Mouse (Mus musculus) embryonic fibroblast, embryonic 13.5 days (primary cell): ENCODE results near the gene Dlg3. TPM values are rescaled to one million over a fixed set of nuclear protein-coding genes. Genes with fewer than 3 reads are reported as not detected.
A peak's percentile ranks its signal among the peaks of the same experiment; 100 is the strongest.

ENCODE experiments used
- H3K27ac ChIP-seq: 2 replicates; pipeline ENCODE4 v1.5.1; 2012; ENCODE audit warnings: low read length, control low read depth, inconsistent platforms; ENCODE audit not compliant: insufficient read depth
- H3K4me1 ChIP-seq: 2 replicates; pipeline ENCODE4 v1.6.1; 2011; ENCODE audit warnings: low read length; ENCODE audit not compliant: control insufficient read depth, insufficient read depth
- H3K4me3 ChIP-seq: 2 replicates; pipeline ENCODE4 v1.5.1; 2011; ENCODE audit warnings: mild to moderate bottlenecking, control low read depth, low read length; ENCODE audit not compliant: insufficient read depth
- CTCF ChIP-seq: IDR thresholded peaks from 2 replicates; pipeline ENCODE4 v1.5.1; 2011; ENCODE audit warnings: mild to moderate bottlenecking, control low read depth, low read length, moderate library complexity, borderline replicate concordance; ENCODE audit not compliant: insufficient read depth
- POLR2A ChIP-seq: IDR thresholded peaks from 2 replicates; pipeline ENCODE4 v1.6.1; 2011; ENCODE audit warnings: low read depth, mild to moderate bottlenecking, control low read depth, low read length, moderate library complexity
- polyA plus RNA-seq: library from polyadenylated mRNA; stranded (reverse); fragments of >200 nt; gene quantifications from 2 replicates; pipeline ENCODE4 v1.2.4, GENCODE M21; 2011; ENCODE audit warnings: low read depth; ENCODE audit not compliant: missing spikeins, insufficient read length

Dlg3 gene
- polyA plus RNA-seq, 1 experiment = 37.7 TPM

- H3K4me3 ChIP-seq = peak overlapping the region; percentile 28
- H3K27ac ChIP-seq = no peak overlapping the region
- H3K4me1 ChIP-seq = no peaks in the 10 kb centered on the region
- TF ChIP-seq POLR2A (no peak), CTCF (no peak)
Measured at GRCm38 (mm10) chrX:100767885-100768626, 534 bp downstream of the Dlg3 start.

- H3K4me1 ChIP-seq = no peaks in the 10 kb centered on the region
- no peak overlapping the region for H3K27ac ChIP-seq
- H3K4me3 ChIP-seq = no peak overlapping the region
- no peak for TF ChIP-seq POLR2A
- TF ChIP-seq CTCF = no peak
Measured at GRCm38 (mm10) chrX:100769281-100769680, 1.8 kb downstream of the Dlg3 start.

GRCm38 (mm10) chrX:100774341-100774811 is 6.9 kb downstream of the Dlg3 start:
- Histone ChIP-seq H3K4me3 (peak overlapping the region; percentile 56), H3K4me1 (no peaks in the 10 kb centered on the region; the same call in 1 of the 2 replicates), H3K27ac (no peak overlapping the region)
- no peak for TF ChIP-seq POLR2A
- peak; percentile 44; the same call in 1 of the 2 replicates for TF ChIP-seq CTCF

- H3K4me3 ChIP-seq = no peak overlapping the region
- no peaks in the 10 kb centered on the region; the same call in 1 of the 2 replicates for H3K4me1 ChIP-seq
- H3K27ac ChIP-seq = no peak overlapping the region
- TF ChIP-seq CTCF (no peak), POLR2A (no peak)
Measured at GRCm38 (mm10) chrX:100775405-100775804, 7.9 kb downstream of the Dlg3 start.

GRCm38 (mm10) chrX:100776494-100776893 is 9.0 kb downstream of the Dlg3 start:
- Histone ChIP-seq H3K27ac (no peak overlapping the region; the same call in 1 of the 2 replicates), H3K4me1 (no peaks in the 10 kb centered on the region; the same call in 1 of the 2 replicates)

GRCm38 (mm10) chrX:100776985-100777654 is 9.6 kb downstream of the Dlg3 start:
- Histone ChIP-seq H3K4me1 (no peaks in the 10 kb centered on the region; the same call in 1 of the 2 replicates), H3K27ac (peak overlapping the region; percentile 87), H3K4me3 (peak overlapping the region; percentile 84)
- TF ChIP-seq CTCF = no peak
- TF ChIP-seq POLR2A = no peak

More at GRCm38 (mm10) chrX:100776494-100776893, 9.0 kb downstream of the Dlg3 start:
- peak overlapping the region; percentile 84 for H3K4me3 ChIP-seq
- TF ChIP-seq CTCF = peak; percentile 17; the same call in 1 of the 2 replicates
- no peak for TF ChIP-seq POLR2A

GRCm38 (mm10) chrX:100777655-100778234 is 10.2 kb downstream of the Dlg3 start:
- Histone ChIP-seq H3K4me1 (no peaks in the 10 kb centered on the region; the same call in 1 of the 2 replicates), H3K4me3 (peak overlapping the region; percentile 84), H3K27ac (peak overlapping the region; percentile 87)
- TF ChIP-seq CTCF (no peak), POLR2A (no peak)

- TF ChIP-seq POLR2A (no peak), CTCF (no peak)
- Histone ChIP-seq H3K27ac (peak overlapping the region; percentile 87), H3K4me1 (no peaks in the 10 kb centered on the region; the same call in 1 of the 2 replicates), H3K4me3 (peak overlapping the region; percentile 84)
Measured at GRCm38 (mm10) chrX:100778397-100778796, 10.9 kb downstream of the Dlg3 start.

- no peak for TF ChIP-seq POLR2A
- TF ChIP-seq CTCF = no peak
- Histone ChIP-seq H3K27ac (no peak overlapping the region), H3K4me1 (no peaks in the 10 kb centered on the region), H3K4me3 (no peak overlapping the region)
Measured at GRCm38 (mm10) chrX:100789322-100789721, 21.8 kb downstream of the Dlg3 start.
